ENCODE assay signal across 8 mouse cellular contexts in the genomic region with DNA sequence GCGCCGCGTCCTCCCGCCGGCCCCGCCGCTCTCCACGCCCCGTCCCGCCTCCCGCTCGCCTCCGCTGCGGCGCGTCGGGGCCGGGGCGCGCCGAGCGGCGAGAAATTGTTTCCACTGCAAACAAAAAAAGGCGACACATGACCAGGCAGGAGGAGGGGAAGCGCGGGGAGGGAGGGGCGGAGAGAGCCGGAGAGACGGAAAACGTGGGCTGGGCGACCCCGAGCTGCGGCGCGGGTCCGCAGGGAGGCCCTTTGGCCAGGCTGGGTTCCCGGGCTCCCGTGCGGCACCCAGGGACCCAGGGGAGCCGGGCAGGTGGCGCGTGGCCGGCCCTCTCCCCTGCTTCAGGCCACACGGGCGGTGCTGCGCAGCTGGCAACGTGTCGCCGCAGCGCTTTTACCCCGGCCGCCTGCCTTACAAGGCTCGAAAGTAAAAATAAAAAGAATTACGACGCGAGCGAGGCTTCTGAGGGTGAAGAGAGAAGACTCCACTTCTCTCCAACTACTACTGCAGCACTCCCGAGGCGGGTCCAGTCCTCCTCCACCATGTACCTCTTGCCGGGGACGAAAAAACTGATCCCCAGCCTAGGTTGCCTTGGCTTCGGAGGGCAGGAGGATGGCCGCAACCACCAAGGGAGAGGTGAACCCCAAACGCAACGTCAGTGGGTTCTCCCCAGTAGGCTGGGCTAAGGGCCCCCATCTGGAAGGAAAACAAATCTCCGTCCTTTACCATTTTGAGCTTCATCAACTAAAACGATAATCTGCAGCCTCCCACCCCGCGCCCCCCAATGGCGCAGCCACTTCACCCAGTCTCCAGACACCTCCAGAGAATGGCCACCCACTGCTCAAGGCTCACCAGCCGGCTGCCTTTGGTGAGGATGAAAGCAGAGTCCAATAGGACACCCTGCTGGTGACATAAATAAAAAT.
DNase-seq lines count a peak whose midpoint lies in the region; ATAC-seq and TF ChIP-seq lines count a peak whose summit lies in the region.

No protein-coding gene starts in this region.

- peaks cover 33% of the 10 kb centered on the region for H3K4me1 ChIP-seq in heart, embryonic 12.5 days (replicated peaks)
- peaks cover 23% of the 10 kb centered on the region for H3K4me1 ChIP-seq in kidney, embryonic 16.5 days (ENCODE audit: insufficient read depth, low read length)
- H3K4me1 ChIP-seq in liver, embryonic 11.5 days (replicated peaks; ENCODE audit: control insufficient read depth, insufficient read depth, low read length), result peaks cover 22% of the 10 kb centered on the region

- peak overlapping the region; percentile 66 for H3ac ChIP-seq in myocyte (ENCODE audit: control insufficient read depth, insufficient read length)

- H3K4me3 ChIP-seq in heart, embryonic 12.5 days, result peak overlapping the region; percentile 94
- peak overlapping the region; percentile 77 for H3K4me3 ChIP-seq in kidney, embryonic 16.5 days (ENCODE audit: low read length)
- peak overlapping the region; percentile 91 for H3K4me3 ChIP-seq in liver, embryonic 11.5 days (ENCODE audit: low read depth, low read length)
- peak overlapping the region; percentile 56 for H3K4me3 ChIP-seq in myocyte

- H3K36me3 ChIP-seq in heart, embryonic 12.5 days, result peaks cover 7% of the 10 kb centered on the region
- 0 out of 2 replicates have a peak, but pooled peaks cover 2% of the 10 kb centered on the region for H3K36me3 ChIP-seq in kidney, embryonic 16.5 days (ENCODE audit: insufficient read depth, low read length)
- 0 out of 2 replicates have a peak, but pooled peaks cover 2% of the 10 kb centered on the region for H3K36me3 ChIP-seq in liver, embryonic 11.5 days (ENCODE audit: control insufficient read depth, insufficient read depth, low read length)
- H3K36me3 ChIP-seq in myocyte (ENCODE audit: control insufficient read depth, insufficient read depth), result peaks cover 4% of the 10 kb centered on the region

- H3K27me3 ChIP-seq in heart, embryonic 12.5 days (replicated peaks), result no peaks in the 10 kb centered on the region
- H3K27me3 ChIP-seq in kidney, embryonic 16.5 days (ENCODE audit: insufficient read depth, low read length), result no peaks in the 10 kb centered on the region
- no peaks in the 10 kb centered on the region for H3K27me3 ChIP-seq in liver, embryonic 11.5 days (replicated peaks; ENCODE audit: control insufficient read depth, insufficient read depth, low read length)
- no peaks in the 10 kb centered on the region for H3K27me3 ChIP-seq in myocyte (ENCODE audit: control insufficient read depth, insufficient read depth, insufficient read length)

- H3K27ac ChIP-seq in heart, embryonic 12.5 days (ENCODE audit: poor library complexity, severe bottlenecking), result peak overlapping the region; percentile 96
- H3K27ac ChIP-seq in kidney, embryonic 16.5 days (ENCODE audit: low read length), result peak overlapping the region; percentile 92
- peak overlapping the region; percentile 91 for H3K27ac ChIP-seq in liver, embryonic 11.5 days (ENCODE audit: low read depth, low read length)

- TF ChIP-seq POLR2A in myocyte (IDR thresholded peaks at IDR 0.05; ENCODE audit: insufficient read length, low read depth), result peak; percentile 48

- H3K79me2 ChIP-seq in myocyte (ENCODE audit: control insufficient read depth, insufficient read depth), result peaks cover 12% of the 10 kb centered on the region

- H3K9me3 ChIP-seq in heart, embryonic 12.5 days (replicated peaks), result peaks cover 6% of the 10 kb centered on the region; the same call in 1 of the 2 replicates
- peaks cover 3% of the 10 kb centered on the region; the same call in 1 of the 2 replicates for H3K9me3 ChIP-seq in kidney, embryonic 16.5 days (ENCODE audit: low read length)
- no peaks in the 10 kb centered on the region for H3K9me3 ChIP-seq in liver, embryonic 11.5 days (ENCODE audit: control insufficient read depth, low read length)

- peak; percentile 94 for DNase-seq in A20 (ENCODE audit: low read depth, low spot score)
- peak; percentile 93 for DNase-seq in brain, adult 2 months (ENCODE audit: low read depth, low spot score)
- DNase-seq in liver, embryonic 11.5 days (ENCODE audit: low spot score), result peak; percentile 87
- peak; percentile 77 to 88 for DNase-seq in spleen, postnatal 4 days (ENCODE audit: low spot score in 2 of 2)

- under 1% methylated on average over 69 of the region's 71 CpGs for WGBS in heart, embryonic 12.5 days
- under 1% methylated on average over 63 of the region's 71 CpGs for WGBS in kidney, embryonic 16.5 days
- under 1% methylated on average over 53 of the region's 71 CpGs for WGBS in liver, embryonic 11.5 days

- peak overlapping the region; percentile 92 for H3K4me2 ChIP-seq in heart, embryonic 12.5 days
- H3K4me2 ChIP-seq in kidney, embryonic 16.5 days (replicated peaks; ENCODE audit: low read depth, low read length), result peak overlapping the region; percentile 93
- peak overlapping the region; percentile 83 for H3K4me2 ChIP-seq in liver, embryonic 11.5 days
- H3K4me2 ChIP-seq in myocyte (ENCODE audit: low read depth), result peak overlapping the region; percentile 89

- peak overlapping the region; percentile 90 for H3K9ac ChIP-seq in heart, embryonic 12.5 days
- peak overlapping the region; percentile 92 for H3K9ac ChIP-seq in kidney, embryonic 16.5 days (replicated peaks; ENCODE audit: low read length)
- peak overlapping the region; percentile 85 for H3K9ac ChIP-seq in liver, embryonic 11.5 days (ENCODE audit: low read depth, low read length)

- peak; percentile 27; the same call in 1 of the 2 replicates for ATAC-seq in erythroblast, adult 5-6 weeks (replicated peaks; ENCODE audit: low FRiP score, poor library complexity, severe bottlenecking)
- peak; percentile 81 for ATAC-seq in heart, embryonic 12.5 days (ENCODE audit: insufficient number of reproducible peaks, low FRiP score)
- ATAC-seq in kidney, embryonic 16.5 days (ENCODE audit: low FRiP score, low TSS enrichment), result peak; percentile 90
- ATAC-seq in liver, embryonic 11.5 days (replicated peaks; ENCODE audit: low FRiP score), result peak; percentile 68

TF ChIP-seq in myocyte, 11 proteins besides CTCF, POLR2A, EP300 and RAD21:
- TF ChIP-seq USF1 (IDR thresholded peaks at IDR 0.05; ENCODE audit: low read depth), result peak; percentile 71
- TF ChIP-seq MYOG (IDR thresholded peaks at IDR 0.05; ENCODE audit: control insufficient read depth in 1 of 3, insufficient read depth in 1 of 3, insufficient read length in 2 of 3, low read depth in 2 of 3), result peak in 2 of 3 experiments; percentile 40 to 68
- no peak for TF ChIP-seq TCF12 (IDR thresholded peaks at IDR 0.05; ENCODE audit: insufficient read depth, poor library complexity, severe bottlenecking)
- no peak for TF ChIP-seq POLR2AphosphoS2 (IDR thresholded peaks at IDR 0.05; ENCODE audit: insufficient read length, low read depth)
- TF ChIP-seq MYOD1 (IDR thresholded peaks at IDR 0.05; ENCODE audit: control insufficient read depth in 1 of 3, insufficient read length in 2 of 3, low read depth in 2 of 3), result peak in 2 of 3 experiments; percentile 11 to 59

Comparison
In these comparisons a context has a peak if more than half of its experiments do, and no peak if none do; other contexts are left out.
1. Peak in every context shown above with its lines: DNase-seq, ATAC-seq, H3K4me3 ChIP-seq and H3K27ac ChIP-seq.
2. ATAC-seq: peak in every context shown above with its lines; median percentile 90 in kidney, embryonic 16.5 days; 81 in heart, embryonic 12.5 days; 68 in liver, embryonic 11.5 days; 27 in erythroblast, adult 5-6 weeks.